Mouse (Mus musculus) CH12.LX (cell line): Measurements from ENCODE around the gene Mrln. TPM values are rescaled to one million over a fixed set of nuclear protein-coding genes. Genes with fewer than 3 reads are reported as not detected.

Experiments
- polyA plus RNA-seq: library from polyadenylated mRNA; unstranded; fragments of >175 nt; gene quantifications from 2 replicates; pipeline ENCODE4 v1.2.1, GENCODE M21; 2012; ENCODE audit warnings: low read depth; ENCODE audit not compliant: insufficient read length
- total RNA-seq, 2 experiments: library from RNA; depleted of rRNA; stranded (reverse); fragments of 300-350 nt in 1 of 2; fragments of >200 nt in 1 of 2; gene quantifications; 2 replicates each; pipeline ENCODE4 v1.2.3; 2012 to 2014

Gene Mrln
- total and polyA plus RNA-seq, 3 experiments, result not detected

Other genes with a start within 250 kb of the Mrln start
- gene Ccdc6, start 107.5 kb upstream of the Mrln start, total RNA-seq (2012; rRNA removed), result 28.5 and 36.7 TPM in 2 replicates
- gene Ccdc6, start 107.5 kb upstream of the Mrln start, total RNA-seq (2014; rRNA removed), result 17.1 and 19.7 TPM in 2 replicates
- 33.0 and 33.5 TPM in 2 replicates for gene Ccdc6, start 107.5 kb upstream of the Mrln start, polyA plus RNA-seq
- gene Slc16a9, start 40.4 kb downstream of the Mrln start, total RNA-seq (2012; rRNA removed), result not detected in 2 replicates
- not detected in 2 replicates for gene Slc16a9, start 40.4 kb downstream of the Mrln start, total RNA-seq (2014; rRNA removed)
- gene Slc16a9, start 40.4 kb downstream of the Mrln start, polyA plus RNA-seq, result not detected in 2 replicates
- gene Fam13c, start 235.8 kb downstream of the Mrln start, total RNA-seq (2012; rRNA removed), result not detected in 2 replicates
- not detected in 2 replicates for gene Fam13c, start 235.8 kb downstream of the Mrln start, total RNA-seq (2014; rRNA removed)
- gene Fam13c, start 235.8 kb downstream of the Mrln start, polyA plus RNA-seq, result not detected in 2 replicates